Mouse (Mus musculus) 3T3-L1 (cell line): ENCODE results near the gene Akt1s1.
A peak's percentile ranks its signal among the peaks of the same experiment; 100 is the strongest.

Source experiments
- DNase-seq: peaks from one replicate; pipeline ENCODE4 v3.0.0-alpha.2; 2015; ENCODE audit warnings: low read depth, low spot score

Akt1s1 gene

DNA sequence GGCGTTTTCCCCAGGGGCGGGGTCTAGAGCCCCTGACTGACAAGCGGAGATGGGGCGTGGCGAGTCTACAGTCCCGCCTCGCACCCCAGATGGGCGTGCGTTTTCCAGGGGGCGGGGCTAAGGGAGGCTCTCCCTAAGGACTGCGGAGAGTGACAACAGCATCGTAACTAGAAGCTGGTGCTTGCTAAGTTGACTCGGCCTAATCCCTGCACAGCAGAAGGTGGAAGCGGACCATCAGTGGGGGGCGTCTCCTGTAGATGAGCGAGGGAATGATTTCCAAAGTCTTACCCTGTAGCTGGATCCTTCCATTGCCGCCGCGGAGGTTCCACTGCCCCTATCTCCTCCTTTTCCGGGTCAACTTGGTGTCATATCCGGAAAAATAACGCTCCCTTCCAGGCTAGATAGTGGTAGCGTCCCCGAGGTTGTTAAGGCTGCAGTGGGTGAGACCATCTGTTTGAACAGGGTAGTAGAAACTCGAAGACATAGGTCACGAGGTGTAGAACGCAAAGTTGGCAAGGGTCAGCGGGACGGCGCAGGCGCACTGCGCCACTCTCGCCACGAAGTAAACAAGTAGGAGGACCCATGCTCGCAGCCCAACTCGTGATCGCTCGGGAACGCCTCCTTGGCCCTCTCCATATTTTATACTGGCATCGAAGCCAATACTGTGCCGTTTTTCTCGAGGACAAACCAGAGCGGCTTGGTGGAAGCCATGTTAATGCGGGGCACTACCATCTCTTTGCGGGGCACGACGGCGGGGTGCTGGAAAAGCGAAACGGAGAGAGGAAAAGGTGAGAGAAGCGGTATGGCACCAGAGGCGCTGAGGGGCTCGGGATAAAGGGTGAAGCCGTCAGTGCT, at the start of gene Akt1s1, which contains the start of gene Tbc1d17:
Gene Akt1s1 (plus strand): TSS at position 431 of the 855 bp plus-strand sequence.
Gene Tbc1d17 (minus strand): TSS at position 519 of the 855 bp plus-strand sequence.
- peak; percentile 97 for DNase-seq

- DNase-seq: no peak
These were observed 39.9 kb upstream of the Akt1s1 start for GRCm38 (mm10) chr7:44808927-44809326.

DNA sequence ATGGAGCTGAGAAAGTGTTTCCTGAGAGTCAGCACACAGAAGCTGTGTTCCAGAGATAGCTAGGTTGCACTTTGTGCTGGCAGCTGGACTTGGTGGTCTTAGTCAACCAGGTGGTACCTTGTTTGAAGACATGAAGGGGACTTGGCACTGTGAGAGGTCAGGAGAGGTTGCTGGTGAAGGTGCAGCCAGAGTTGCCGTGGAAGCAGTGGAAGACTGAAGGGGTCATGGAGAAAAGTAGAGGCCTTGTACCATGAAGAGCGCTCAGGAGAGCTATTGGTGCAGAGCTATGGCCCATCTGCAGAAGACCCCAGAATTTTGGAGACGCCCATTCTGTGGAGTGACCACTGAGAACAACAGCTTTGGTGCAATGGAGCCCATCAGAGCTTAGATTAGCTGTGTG, 39.3 kb upstream of the Akt1s1 start:
- DNase-seq: no peak

DNA sequence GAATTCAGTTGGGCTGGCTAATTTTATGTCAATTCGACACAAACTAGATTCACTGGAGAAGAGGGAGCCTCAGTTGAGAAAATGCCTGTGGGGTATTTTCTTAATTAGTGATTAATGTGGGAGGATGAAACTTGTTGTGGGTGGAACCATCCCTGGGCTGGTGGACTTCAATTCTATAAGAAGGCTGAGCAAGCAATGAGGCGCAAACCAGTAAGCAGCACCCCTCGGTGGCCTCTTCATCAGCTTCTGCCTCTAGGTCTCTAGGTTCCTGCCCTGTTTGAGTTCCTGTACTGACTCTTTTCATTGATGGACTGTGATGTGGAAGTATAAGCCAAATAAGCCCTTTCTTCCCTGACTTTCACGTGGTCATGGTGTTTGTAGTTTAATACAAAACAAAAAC, 38.4 kb upstream of the Akt1s1 start:
- DNase-seq: no peak

DNA sequence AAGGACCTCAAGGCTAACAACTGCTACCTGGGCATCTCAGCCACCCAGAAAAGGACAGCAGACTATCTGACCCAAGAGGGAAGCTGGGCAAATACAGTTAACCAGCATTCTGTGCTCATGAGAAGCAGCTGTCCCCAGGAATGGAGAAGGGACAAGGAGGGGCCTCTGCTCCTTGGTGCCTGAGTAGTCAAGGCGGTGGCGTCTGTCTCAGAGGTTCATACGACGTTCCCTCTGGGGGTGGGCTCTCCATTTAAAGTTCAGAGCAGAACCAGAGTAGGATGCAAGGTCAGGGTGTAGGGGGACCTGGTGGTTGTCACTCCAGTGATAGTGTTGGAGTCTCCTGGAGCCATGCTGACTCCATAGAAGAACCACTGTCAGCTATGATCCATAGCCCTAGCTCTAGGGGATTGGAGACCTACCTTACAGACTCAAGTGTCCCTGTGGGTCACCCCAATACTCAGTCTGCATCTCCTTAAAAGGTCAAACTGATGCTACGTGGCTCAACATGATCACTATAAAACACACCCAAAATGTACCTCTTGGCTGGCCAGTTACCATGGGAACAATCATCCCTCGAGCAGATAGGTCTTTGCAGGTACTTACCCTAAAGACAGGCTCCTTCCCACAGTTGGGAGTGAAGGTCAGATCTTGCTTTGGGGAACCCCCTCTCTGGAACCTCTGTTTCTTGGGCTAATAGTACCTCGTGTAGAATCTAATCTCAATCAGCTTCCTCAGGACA, 37.8 kb upstream of the Akt1s1 start:
- no peak for DNase-seq

DNA sequence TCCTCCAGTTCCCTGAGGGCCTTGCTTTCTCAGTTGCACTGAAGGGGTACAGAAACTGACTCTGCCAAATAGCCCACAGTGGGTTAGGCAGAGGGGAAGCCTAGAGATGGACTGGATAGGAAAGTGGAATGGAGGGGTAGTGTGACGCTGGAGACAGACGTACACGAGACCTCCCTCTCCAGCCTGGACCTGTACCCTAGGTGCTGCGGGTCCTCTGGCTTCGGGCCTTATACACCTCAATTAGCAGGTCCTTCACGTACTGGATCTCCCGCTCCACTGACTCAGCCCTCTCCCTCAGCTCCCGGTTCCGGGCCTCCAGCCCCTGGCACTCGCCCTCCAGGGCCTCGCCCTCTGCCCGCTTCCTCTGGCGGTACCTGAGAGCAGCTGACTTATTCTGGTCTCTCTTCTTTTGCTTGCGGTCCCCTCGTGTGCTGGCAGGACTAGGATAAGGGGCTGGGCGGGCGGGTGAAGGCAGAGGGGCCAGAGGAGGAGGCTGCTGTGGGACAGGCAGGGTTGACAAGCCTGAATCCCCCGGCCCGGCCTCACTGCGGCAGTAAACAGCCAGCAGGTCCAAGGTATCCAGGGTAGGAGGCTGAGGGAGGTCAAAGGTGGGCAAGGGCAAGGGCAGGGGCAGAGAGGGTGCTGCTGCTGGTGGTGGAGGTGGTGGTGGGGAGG, 36.0 kb upstream of the Akt1s1 start:
- DNase-seq: no peak

GRCm38 (mm10) chr7:44813985-44814384, 34.8 kb upstream of the Akt1s1 start:
- DNase-seq: no peak

GRCm38 (mm10) chr7:44814423-44814822, 34.4 kb upstream of the Akt1s1 start:
- DNase-seq: no peak

DNA sequence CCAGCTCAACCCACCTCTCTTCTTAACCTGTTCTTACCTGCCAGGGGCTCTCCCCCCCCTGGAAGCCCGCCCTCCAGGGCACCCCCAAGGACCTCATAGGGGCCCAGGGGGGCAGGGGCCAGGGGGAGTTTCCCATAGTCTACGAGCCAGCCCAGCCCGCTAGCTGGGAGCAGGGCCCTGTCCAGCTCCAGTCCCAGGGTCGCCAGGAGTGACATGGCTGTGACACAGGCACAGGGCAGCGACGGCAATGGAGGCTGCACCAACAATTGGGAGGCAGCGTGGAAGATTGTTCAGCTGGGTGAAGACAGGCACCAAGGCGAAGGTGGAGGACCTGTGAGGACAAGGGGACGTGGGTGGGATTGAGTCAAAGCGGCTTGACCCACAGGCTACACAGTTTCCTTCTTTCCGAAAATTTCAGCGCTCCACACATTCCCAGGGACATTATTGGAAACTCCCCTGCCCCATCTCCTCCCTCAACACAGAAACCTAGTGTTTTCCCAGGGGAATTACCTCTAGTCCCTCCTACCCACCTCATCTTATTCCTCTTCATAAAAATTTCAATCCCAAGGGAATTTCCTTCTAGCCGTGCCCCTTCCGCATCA, 33.7 kb upstream of the Akt1s1 start:
- DNase-seq: no peak

- DNase-seq: peak; percentile 96
These were observed 32.9 kb upstream of the Akt1s1 start, which contains the start of the genes Nup62 and Il4i1 for GRCm38 (mm10) chr7:44815721-44816469. Gene Nup62 (plus strand): TSS chr7:44816088. Gene Il4i1 (plus strand): TSS chr7:44816387.

GRCm38 (mm10) chr7:44816470-44817021, 32.2 kb upstream of the Akt1s1 start, which contains the start of gene Atf5:
Gene Atf5 (minus strand): TSS chr7:44816658.
- DNase-seq: peak; percentile 58

DNA sequence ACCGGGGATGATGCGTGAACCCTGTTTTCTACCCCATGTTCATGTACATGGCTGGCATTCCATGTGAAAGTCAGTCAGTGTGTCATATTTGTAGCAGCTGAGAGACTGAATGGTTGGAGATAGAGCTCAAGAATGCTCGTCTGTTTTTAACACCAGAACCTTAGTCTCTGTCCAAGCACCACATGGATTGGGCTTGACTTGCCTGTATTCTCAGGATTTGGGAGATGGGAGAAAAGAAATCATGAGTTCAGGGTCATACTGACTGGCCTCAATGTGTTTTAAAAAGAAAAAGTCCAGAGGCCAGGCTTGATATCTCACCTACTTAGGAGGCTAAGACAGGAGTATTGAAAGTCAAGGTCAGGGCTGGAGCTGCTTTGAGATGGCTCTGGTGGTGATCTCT, 31.4 kb upstream of the Akt1s1 start:
- peak; percentile 29 for DNase-seq

GRCm38 (mm10) chr7:44818164-44818563, 30.6 kb upstream of the Akt1s1 start:
- DNase-seq: peak; percentile 75

DNA sequence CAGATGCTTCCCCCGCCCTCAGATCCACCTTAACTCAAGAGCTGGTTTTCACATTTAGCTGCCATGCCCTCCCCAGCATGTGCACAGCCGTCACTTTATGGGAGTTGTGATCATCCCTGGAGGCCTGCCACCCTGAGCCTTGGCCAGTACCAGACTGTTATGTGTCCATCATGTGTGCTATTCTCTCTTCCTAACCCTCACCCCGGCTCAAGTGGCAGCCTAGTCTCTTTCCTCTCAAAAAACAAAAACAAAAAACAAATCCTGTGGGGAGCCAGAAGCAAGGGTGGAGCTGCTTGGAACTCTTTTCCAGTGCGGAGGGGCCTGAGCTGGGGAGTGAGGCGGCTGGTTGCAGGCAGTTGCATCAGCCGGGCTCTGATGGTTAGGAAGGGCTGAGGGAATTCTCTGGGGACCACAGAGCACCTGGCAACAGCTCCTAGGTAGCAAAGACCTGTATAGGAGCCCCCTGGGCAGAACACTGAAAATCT, 30.0 kb upstream of the Akt1s1 start:
- DNase-seq: peak; percentile 80

DNA sequence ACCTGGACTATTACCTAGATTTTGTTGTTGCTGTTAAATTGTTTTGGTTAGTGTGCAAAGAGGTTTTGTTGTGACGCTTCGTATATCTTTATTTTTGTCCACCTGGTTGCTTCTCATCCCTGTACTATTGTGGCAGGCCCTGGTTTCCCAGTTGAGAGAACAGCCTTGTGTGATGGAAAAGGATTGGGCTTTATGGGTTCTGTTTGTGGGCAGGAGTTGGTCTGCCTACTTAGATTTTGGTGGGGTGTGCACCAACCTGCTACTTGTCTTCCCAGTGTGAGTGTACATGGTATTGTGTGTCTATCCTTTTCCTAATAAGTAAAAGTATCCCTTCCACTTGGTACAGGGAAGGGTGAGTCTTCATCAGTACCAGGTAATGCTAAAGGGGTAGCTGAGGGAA, 29.4 kb upstream of the Akt1s1 start:
- DNase-seq: no peak

GRCm38 (mm10) chr7:44819863-44820262, 28.9 kb upstream of the Akt1s1 start:
- DNase-seq: no peak

DNA sequence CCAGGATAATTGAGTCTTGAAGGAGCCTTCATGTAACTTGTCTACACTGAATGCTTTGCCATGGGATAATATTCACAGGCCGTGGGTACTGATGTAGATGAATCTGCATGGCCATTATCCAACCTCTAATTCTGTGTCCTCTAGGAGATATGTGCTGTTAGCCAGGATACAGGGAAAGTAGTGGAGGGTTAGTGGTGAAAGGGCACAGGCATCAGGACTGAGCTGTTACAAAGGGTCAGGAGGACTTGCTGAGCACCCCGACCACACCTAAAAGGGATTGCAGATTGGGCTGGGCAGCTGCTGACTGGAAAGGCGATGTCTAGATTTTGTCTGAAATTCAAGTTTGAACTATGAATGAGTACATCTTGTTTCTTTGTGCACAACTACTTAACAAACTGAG, 28.3 kb upstream of the Akt1s1 start:
- DNase-seq: no peak

GRCm38 (mm10) chr7:44821666-44822448, 26.9 kb upstream of the Akt1s1 start:
- peak; percentile 36 for DNase-seq

- DNase-seq: no peak
These were observed 25.4 kb upstream of the Akt1s1 start for GRCm38 (mm10) chr7:44823409-44823808.
